Mouse (Mus musculus): ENCODE data around the gene Dcp1a.

- TF ChIP-seq POLR2A (IDR thresholded peaks at IDR 0.05; ENCODE audit: borderline replicate concordance, insufficient read depth, low read length): no peak
- TF ChIP-seq CTCF (IDR thresholded peaks at IDR 0.05; ENCODE audit: borderline replicate concordance, insufficient read depth, low read depth, low read length): no peak
Measured at GRCm38 (mm10) chr14:30559321-30559850, 80.1 kb downstream of the Dcp1a start.

Measured in cerebellum, adult 2 months (tissue).